Mouse (Mus musculus): ENCODE measurements at regions not wholly inside any gene's neighbourhood (a gene's known extent, or its start where the extent isn't known, plus 50 kb on each side); places are given as distances from the start of the nearest gene placed in this dataset.

GRCm38 (mm10) chr5:43102590-43102989, 130.4 kb upstream of the Cpeb2 start:
- TF ChIP-seq POLR2A (IDR thresholded peaks at IDR 0.05; ENCODE audit: low read depth, low read length), result no peak
- no peak for TF ChIP-seq CTCF (IDR thresholded peaks at IDR 0.05; ENCODE audit: extremely low read depth, insufficient read depth, insufficient read length, insufficient replicate concordance)
- 40% methylated on average over 3 of the region's 3 CpGs for WGBS
- H3K4me1 ChIP-seq (ENCODE audit: control insufficient read depth, insufficient read depth, insufficient read length), result no peaks in the 10 kb centered on the region
- no peaks in the 10 kb centered on the region for H3K27me3 ChIP-seq (ENCODE audit: control insufficient read depth, insufficient read depth, low read length)
- no peak overlapping the region for H3K4me3 ChIP-seq (ENCODE audit: extremely low read depth, insufficient read depth, insufficient read length)
- no peaks in the 10 kb centered on the region for H3K36me3 ChIP-seq (ENCODE audit: control insufficient read depth, insufficient read depth, low read length)
- no peak overlapping the region for H3K27ac ChIP-seq (ENCODE audit: insufficient read depth, low read length)
- no peak for DNase-seq (ENCODE audit: low read depth in 1 of 2, low spot score in 2 of 2)

GRCm38 (mm10) chr5:43103728-43104127, 129.2 kb upstream of the Cpeb2 start:
- TF ChIP-seq CTCF (IDR thresholded peaks at IDR 0.05; ENCODE audit: extremely low read depth, insufficient read depth, insufficient read length, insufficient replicate concordance) (no peak), POLR2A (IDR thresholded peaks at IDR 0.05; ENCODE audit: low read depth, low read length) (no peak)
- no peaks in the 10 kb centered on the region for H3K27me3 ChIP-seq (ENCODE audit: control insufficient read depth, insufficient read depth, low read length)
- no peaks in the 10 kb centered on the region for H3K4me1 ChIP-seq (ENCODE audit: control insufficient read depth, insufficient read depth, insufficient read length)
- no peak overlapping the region for H3K4me3 ChIP-seq (ENCODE audit: extremely low read depth, insufficient read depth, insufficient read length)
- no peaks in the 10 kb centered on the region for H3K36me3 ChIP-seq (ENCODE audit: control insufficient read depth, insufficient read depth, low read length)
- H3K27ac ChIP-seq (ENCODE audit: insufficient read depth, low read length), result no peak overlapping the region
- 85% methylated on average over 7 of the region's 7 CpGs for WGBS
- DNase-seq (ENCODE audit: low read depth in 1 of 2, low spot score in 2 of 2), result no peak

DNA sequence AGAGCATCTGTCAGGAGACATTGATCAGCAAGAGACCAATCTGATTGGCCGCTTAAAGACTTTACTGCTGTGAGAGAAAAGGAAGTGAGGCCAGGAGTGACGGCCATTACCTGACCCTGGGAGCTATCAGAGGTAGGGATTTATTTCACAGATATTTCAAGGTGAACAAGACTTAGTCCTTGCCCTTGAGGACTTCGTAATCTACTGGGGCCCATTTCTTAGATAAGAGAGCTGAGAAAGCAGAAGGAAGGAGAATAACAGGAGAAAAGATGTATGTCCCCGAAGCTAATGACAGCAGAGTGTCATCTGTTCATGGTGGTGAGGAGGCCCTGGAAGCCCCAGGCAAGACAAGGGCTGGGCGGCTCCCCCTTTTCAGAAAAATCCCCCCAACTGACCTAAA, 127.4 kb upstream of the Cpeb2 start:
- Histone ChIP-seq H3K36me3 (ENCODE audit: control insufficient read depth, insufficient read depth, low read length) (no peaks in the 10 kb centered on the region), H3K27ac (ENCODE audit: insufficient read depth, low read length) (no peak overlapping the region), H3K4me1 (ENCODE audit: control insufficient read depth, insufficient read depth, insufficient read length) (no peaks in the 10 kb centered on the region), H3K4me3 (ENCODE audit: extremely low read depth, insufficient read depth, insufficient read length) (no peak overlapping the region), H3K27me3 (ENCODE audit: control insufficient read depth, insufficient read depth, low read length) (no peaks in the 10 kb centered on the region)
- 89% methylated on average over 5 of the region's 5 CpGs for WGBS
- TF ChIP-seq POLR2A (IDR thresholded peaks at IDR 0.05; ENCODE audit: low read depth, low read length) (no peak), CTCF (IDR thresholded peaks at IDR 0.05; ENCODE audit: extremely low read depth, insufficient read depth, insufficient read length, insufficient replicate concordance) (no peak)
- no peak for DNase-seq (ENCODE audit: low read depth in 1 of 2, low spot score in 2 of 2)

- no peak for TF ChIP-seq CTCF (IDR thresholded peaks at IDR 0.05; ENCODE audit: extremely low read depth, insufficient read depth, insufficient read length, insufficient replicate concordance)
- TF ChIP-seq POLR2A (IDR thresholded peaks at IDR 0.05; ENCODE audit: low read depth, low read length), result no peak
- no peak for DNase-seq (ENCODE audit: low read depth in 1 of 2, low spot score in 2 of 2)
- Histone ChIP-seq H3K27ac (ENCODE audit: insufficient read depth, low read length) (no peak overlapping the region), H3K4me3 (ENCODE audit: extremely low read depth, insufficient read depth, insufficient read length) (no peak overlapping the region), H3K27me3 (ENCODE audit: control insufficient read depth, insufficient read depth, low read length) (no peaks in the 10 kb centered on the region), H3K36me3 (ENCODE audit: control insufficient read depth, insufficient read depth, low read length) (no peaks in the 10 kb centered on the region), H3K4me1 (ENCODE audit: control insufficient read depth, insufficient read depth, insufficient read length) (no peaks in the 10 kb centered on the region)
- WGBS, result 86% methylated on average over 9 of the region's 9 CpGs
Measured at GRCm38 (mm10) chr5:43107436-43108259, 125.3 kb upstream of the Cpeb2 start.

DNA sequence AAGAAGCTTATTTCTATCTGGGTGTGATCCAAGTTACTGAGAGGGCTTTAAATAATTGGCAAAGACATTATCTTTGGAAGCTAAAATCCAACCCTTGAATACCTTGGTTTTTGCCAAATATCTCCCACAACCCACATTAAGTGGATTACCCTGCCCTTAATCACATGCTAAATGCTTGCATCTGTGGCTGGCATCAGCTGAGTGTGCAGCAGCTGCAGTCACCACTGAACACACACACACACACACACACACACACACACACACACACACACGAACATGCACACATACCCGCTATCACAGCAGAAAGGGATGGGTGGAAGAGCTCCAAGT, 124.7 kb upstream of the Cpeb2 start:
- H3K4me3 ChIP-seq (ENCODE audit: extremely low read depth, insufficient read depth, insufficient read length), result no peak overlapping the region
- no peaks in the 10 kb centered on the region for H3K36me3 ChIP-seq (ENCODE audit: control insufficient read depth, insufficient read depth, low read length)
- H3K4me1 ChIP-seq (ENCODE audit: control insufficient read depth, insufficient read depth, insufficient read length), result no peaks in the 10 kb centered on the region
- H3K27me3 ChIP-seq (ENCODE audit: control insufficient read depth, insufficient read depth, low read length), result no peaks in the 10 kb centered on the region
- no peak overlapping the region for H3K27ac ChIP-seq (ENCODE audit: insufficient read depth, low read length)
- DNase-seq (ENCODE audit: low read depth in 1 of 2, low spot score in 2 of 2), result no peak
- 92% methylated on average over 2 of the region's 2 CpGs for WGBS
- TF ChIP-seq CTCF (IDR thresholded peaks at IDR 0.05; ENCODE audit: extremely low read depth, insufficient read depth, insufficient read length, insufficient replicate concordance), result no peak
- no peak for TF ChIP-seq POLR2A (IDR thresholded peaks at IDR 0.05; ENCODE audit: low read depth, low read length)

DNA sequence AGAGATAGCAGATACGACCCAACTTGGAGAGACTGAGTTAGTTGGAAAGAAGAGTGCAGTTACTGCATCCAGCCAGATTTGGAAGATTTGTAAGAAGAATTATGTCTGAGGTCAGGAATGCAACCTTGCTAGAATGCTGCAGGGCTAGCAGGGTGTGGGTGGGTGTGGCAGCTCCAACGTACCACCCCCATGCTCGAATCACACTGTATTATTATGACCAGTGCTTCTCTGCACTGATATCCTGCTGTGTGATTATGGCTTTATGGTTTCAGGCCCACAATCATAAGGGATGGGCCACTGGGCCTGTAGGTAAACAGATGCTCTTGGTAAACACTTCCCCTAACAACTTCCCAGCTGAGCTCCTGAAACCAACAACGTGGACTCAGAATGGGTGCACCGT, 122.8 kb upstream of the Cpeb2 start:
- Histone ChIP-seq H3K27ac (ENCODE audit: insufficient read depth, low read length) (no peak overlapping the region), H3K4me3 (ENCODE audit: extremely low read depth, insufficient read depth, insufficient read length) (no peak overlapping the region), H3K36me3 (ENCODE audit: control insufficient read depth, insufficient read depth, low read length) (no peaks in the 10 kb centered on the region), H3K27me3 (ENCODE audit: control insufficient read depth, insufficient read depth, low read length) (no peaks in the 10 kb centered on the region), H3K4me1 (ENCODE audit: control insufficient read depth, insufficient read depth, insufficient read length) (0 out of 2 replicates have a peak, but pooled peaks cover 1% of the 10 kb centered on the region)
- WGBS, result 90% methylated on average over 5 of the region's 5 CpGs
- no peak for DNase-seq (ENCODE audit: low read depth in 1 of 2, low spot score in 2 of 2)
- TF ChIP-seq CTCF (IDR thresholded peaks at IDR 0.05; ENCODE audit: extremely low read depth, insufficient read depth, insufficient read length, insufficient replicate concordance) (no peak), POLR2A (IDR thresholded peaks at IDR 0.05; ENCODE audit: low read depth, low read length) (no peak)

DNA sequence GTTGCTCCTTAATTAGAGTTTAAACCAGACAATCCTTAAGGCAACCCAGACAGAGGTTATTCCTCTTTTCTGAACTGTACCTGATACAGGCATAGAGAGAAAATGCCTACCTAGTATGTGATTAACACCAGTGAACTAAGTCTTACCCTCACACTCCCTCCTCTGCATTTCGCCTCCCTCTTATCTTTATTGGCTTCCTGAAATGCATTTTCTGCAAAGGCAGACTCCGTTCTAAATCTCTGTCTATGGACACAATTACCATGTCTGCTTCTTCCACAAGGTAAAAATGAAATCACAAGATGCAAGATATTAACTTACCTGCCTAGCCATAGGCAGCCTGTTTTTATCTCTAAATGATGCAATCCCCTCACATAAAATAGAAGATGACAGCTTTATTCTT, 121.2 kb upstream of the Cpeb2 start:
- Histone ChIP-seq H3K4me3 (ENCODE audit: extremely low read depth, insufficient read depth, insufficient read length) (no peak overlapping the region), H3K36me3 (ENCODE audit: control insufficient read depth, insufficient read depth, low read length) (no peaks in the 10 kb centered on the region), H3K27ac (ENCODE audit: insufficient read depth, low read length) (no peak overlapping the region), H3K4me1 (ENCODE audit: control insufficient read depth, insufficient read depth, insufficient read length) (0 out of 2 replicates have a peak, but pooled peaks cover 1% of the 10 kb centered on the region), H3K27me3 (ENCODE audit: control insufficient read depth, insufficient read depth, low read length) (no peaks in the 10 kb centered on the region)
- TF ChIP-seq POLR2A (IDR thresholded peaks at IDR 0.05; ENCODE audit: low read depth, low read length) (no peak), CTCF (IDR thresholded peaks at IDR 0.05; ENCODE audit: extremely low read depth, insufficient read depth, insufficient read length, insufficient replicate concordance) (no peak)
- WGBS, result 78% methylated on average over 2 of the region's 2 CpGs
- DNase-seq (ENCODE audit: low read depth in 1 of 2, low spot score in 2 of 2), result no peak
